Mouse (Mus musculus): ENCODE measurements around the gene Calml4.
A peak's percentile ranks its signal among the peaks of the same experiment; 100 is the strongest.
"Not testable (repeated sequence)": the region's sequence is repeated elsewhere in the genome, so short reads cannot be mapped to it uniquely, and the experiment has no call there.

Gene Calml4

DNA sequence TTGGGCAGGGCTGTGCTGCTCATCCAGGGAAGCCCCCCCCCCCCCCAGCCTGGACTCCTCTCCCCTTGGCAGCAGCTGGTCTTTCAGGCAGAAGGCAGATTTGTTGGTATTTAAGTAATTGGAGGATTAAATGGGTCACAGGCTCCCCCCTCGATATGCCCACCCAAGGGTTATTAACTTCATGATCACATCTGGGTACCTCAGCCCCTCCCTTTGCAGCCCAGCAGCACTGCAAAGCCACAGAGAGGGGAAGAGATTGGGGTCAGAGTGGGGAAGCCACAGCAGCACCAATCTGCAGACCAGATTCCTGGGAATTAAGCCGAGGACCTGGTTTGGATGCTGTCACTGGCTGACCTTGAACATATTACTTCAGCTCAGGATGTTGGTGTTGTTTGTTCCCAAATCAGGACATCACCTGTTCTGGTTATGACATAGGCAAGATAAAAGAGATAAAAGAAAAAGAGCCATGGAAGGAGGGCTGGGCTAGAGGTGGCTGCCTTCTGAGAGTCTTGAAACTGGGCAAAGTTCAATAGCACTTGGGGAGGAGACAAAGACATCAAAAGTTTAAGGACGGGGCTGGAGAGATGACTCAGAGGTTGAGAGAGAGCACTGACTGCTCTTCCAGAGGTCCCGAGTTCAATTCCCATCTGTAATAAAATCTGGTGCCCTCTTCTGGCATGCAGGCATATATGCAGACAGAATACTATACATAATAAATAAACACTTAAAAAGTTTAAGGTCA is 22.0 kb upstream of the Calml4 start:
- peak; percentile 37 for DNase-seq (ENCODE audit: low read depth, low spot score)

DNA sequence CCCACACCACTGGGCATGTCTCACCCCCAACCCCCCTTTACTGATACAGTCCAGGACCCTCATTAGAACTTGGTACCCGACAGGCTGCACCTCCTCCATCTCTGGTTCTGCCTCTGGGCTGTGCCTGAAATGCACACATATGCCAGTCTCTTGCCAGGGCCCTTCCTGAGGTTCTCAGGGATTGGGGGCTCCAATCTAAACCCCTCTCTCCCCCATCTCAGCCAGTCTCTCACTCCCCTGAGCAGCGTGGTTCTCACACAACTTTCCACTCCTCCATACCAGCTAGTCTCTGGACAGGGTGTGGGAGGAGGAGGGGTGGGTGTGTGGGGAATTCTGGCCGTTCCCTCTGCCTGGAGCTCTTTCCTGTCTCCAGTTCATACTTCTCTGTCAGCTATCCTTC is 20.3 kb upstream of the Calml4 start:
- no peak for DNase-seq (ENCODE audit: low read depth, low spot score)

DNA sequence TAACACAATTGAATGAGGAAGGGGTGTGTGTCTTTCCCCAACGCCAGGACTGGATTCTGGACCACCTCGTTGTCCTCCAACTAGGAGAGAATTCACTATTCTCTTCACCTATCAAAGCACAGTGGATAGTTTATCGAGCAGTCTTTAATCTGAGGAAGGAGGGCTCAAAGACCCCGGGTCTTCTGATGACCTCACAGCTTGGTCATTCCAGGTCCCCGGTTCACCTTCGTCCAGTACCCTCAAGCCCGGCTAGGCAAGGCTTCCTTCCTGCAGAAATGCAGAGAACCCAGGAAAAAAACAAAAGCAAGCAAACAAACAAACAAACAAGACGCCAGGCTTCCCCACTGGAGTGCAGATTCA is 19.8 kb upstream of the Calml4 start:
- no peak for DNase-seq (ENCODE audit: low read depth, low spot score)

DNA sequence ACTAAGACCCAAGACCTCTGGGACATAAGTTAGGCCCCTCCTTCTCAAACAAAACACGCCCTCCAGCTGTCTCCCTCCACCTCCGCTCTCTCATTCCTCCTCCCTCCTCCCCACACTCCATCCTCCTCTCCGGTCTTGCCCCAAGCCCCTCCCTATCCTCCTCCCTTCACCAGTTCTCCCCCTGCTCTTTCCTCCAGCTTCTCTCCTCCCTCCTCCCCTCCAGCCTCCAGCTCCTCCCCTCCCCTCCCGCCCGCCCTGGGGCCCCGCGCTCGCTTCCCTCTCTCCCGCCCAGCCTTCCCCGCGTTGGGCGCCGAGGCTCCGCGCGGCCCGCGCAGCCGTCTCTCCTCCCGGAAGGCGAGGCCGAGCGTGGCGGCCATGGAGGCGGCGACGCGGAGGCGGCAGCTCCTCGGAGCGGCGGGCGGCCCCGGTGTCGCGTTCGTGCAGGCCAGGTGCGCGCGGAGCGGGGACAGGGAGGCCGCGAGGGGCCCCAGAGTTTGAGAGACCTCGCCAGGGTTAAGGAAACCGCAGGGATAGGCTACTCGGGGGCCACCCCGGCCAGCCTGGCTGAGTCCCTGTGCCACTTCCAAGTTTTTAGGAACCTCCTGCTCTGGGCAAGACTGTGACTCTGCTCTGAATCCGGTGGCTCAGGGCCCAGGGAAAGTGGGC is 19.2 kb upstream of the Calml4 start, which contains the start of gene Cln6:
Gene Cln6, plus strand, starts transcription at position 280 of the 666 bp plus-strand sequence.
- peak; percentile 60 for DNase-seq (ENCODE audit: low read depth, low spot score)

DNA sequence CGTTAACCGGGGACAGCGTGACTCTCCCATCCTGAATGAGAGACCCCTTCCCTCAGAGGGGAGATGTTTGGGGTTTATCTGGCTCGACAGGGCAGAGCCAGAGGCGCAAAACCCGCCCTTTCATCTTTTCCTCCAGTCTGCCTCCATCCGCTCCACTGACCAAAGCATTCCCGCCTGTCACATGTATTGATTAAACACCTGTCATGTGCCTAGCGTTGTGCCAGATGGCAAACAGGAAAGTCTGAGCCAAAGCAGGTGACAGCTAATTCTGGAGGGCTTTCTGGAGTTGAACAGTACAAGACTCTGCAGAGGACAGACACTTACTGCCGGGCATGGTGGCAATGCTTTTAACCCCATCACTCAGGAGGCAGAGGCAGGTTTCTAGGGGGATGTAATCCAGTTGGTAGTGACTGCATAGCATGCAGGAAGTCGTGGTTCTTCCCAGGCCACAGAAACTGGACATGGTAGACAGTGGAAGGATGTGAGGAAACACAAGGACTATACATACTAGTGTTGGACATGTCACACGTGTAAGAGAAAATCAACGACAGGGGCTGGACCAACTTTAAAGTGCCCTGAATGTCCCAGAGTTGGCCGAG is 18.6 kb upstream of the Calml4 start:
- no peak for DNase-seq (ENCODE audit: low read depth, low spot score)

DNA sequence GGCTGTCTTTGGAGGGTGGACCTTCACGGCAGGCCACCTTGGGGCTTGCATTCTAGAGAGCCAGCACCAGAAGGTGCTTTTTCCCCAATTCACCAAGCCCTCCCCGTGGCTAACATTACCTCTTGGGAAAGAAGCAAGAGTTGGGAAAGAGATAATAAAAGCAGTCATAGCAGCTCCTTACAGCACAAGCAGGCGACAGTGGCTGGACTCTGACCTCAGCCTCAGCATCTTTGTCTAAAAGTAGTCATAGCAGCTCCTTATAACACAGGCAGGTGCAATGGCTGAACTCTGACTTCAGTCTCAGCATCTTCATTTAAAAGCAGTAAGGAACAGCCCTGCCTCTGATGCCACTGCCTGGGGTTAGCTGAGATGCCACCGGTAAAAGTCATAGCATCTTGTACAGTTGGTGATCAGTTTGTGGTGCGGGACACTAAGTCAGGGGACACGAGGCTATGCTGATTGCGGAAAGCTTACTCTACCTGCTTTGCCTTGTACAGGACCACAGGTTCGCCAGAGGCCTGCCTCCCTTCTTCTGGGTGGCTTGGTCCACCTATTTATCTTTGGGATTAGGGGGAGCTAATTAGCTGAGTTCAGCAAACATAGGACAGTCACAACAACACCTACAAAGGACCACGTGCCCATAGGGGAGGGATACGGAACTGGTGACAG is 14.4 kb upstream of the Calml4 start:
- DNase-seq (ENCODE audit: low read depth, low spot score): no peak

DNA sequence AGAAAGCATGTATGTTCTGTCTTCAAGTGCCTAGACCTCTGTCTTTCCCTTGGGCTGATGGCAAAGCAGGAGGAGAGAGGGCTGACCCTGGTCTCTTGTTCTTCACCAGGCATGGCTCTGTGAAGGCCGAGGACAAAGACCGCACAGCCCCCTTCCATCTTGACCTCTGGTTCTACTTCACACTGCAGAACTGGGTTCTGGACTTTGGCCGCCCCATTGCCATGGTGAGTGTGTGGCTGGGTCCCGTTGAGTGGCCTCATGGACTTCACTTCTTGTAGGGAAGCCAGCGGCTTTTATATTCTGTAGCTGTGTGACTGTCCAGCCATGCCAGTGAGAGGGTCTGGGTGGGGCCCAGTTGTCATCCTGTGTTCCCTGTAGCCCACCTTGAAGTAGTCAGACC is 13.4 kb upstream of the Calml4 start:
- DNase-seq (ENCODE audit: low read depth, low spot score): no peak

DNA sequence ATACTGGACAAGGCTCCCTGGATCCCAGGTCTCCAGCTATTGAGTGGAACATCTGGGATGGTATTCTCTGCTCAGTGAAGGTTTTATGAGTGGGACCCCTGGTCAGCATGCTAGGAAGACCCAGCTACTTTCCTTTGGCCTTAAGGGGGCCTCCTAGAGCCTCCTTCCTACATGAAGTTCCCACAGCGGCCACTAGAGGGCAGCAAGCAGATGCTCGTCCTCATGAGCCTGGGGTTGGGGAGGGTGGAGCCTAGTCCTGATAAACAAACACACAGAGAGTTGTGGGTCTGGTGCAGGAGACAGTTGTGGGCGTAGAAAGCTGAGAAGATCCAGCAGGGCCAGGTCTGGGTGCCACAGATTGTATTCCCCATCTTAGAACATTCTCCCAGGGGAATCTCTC is 10.2 kb upstream of the Calml4 start:
- DNase-seq (ENCODE audit: low read depth, low spot score): peak; percentile 72

DNA sequence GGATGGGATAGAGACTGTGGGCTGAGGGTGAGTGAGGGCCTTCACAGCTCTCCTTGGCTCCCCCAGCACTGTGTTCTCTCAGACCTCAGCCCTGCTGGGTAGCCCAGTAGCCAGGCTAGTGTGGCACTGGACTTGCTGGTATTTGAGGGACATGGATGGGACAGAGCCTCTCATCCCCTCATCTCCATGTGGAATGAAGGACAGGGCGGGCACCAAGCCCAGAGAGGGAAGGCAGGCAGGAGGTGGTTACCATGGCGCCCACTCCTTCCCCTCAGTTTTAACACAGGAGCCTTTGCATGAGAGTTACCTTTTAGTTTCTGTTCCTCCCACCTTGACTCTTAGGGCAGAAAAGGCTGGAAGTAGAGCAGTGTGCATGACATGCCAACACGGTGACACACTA is 9.2 kb upstream of the Calml4 start:
- DNase-seq (ENCODE audit: low read depth, low spot score): no peak

DNA sequence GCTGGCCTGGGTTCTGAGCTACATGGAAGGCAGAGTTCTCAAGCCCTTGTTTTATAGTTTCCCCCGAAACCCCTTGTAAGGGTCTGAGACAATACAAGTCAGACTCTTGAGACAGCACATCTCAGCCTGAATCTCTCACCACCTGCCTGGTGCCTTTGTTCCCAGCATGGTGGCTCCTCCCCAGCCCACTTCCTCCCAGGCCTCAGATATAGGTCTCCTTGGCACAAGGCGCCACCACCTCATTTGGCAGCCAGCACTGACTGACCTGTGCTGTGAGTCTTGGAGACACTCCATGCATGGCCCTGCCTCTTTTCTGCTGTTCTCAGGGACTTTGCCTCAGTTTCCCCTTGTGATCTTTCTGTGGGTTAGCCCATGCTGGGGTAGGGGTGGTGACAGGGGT is 6.3 kb upstream of the Calml4 start:
- DNase-seq (ENCODE audit: low read depth, low spot score): no peak

DNA sequence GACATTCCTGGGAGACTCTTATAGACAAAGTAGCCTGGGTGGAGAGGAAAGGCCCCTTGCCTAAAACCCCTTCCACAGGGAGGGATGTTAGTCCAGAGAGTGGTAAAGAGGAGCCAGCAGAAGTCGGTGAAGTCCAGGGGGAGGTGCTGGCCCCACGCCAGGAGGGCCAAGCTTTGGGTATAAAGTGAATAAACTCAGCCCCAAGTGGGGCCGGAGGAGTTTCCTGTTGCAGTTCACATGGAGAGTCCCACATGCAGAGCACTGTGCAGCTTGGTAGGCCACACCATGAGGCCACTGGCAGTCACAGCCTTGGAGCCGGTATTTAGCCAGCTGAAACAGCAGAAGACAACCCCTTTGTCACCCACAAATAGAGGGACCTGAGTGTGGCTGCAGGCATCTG is 3.4 kb upstream of the Calml4 start:
- DNase-seq (ENCODE audit: low read depth, low spot score): no peak

DNA sequence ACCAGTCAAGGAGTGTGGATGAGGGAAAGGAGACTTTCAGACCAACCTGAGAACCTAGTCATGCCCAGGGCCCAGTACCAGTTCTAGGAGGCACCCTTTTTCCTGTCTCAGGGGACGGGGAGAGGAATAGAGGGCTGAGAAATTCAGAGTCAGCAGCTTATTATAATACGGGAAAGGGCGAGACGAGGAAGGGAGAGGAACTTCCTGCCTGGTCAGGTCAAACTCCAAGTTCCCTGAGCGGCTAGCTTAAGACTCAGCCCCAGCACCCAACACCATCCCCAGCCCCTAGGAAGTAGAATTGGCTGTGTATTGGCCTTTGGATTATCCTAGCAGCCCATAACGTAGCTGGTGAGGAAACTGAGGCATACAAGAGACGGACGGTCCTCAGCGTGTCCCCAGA is 664 bp upstream of the Calml4 start:
- no peak for DNase-seq (ENCODE audit: low read depth, low spot score)

DNA sequence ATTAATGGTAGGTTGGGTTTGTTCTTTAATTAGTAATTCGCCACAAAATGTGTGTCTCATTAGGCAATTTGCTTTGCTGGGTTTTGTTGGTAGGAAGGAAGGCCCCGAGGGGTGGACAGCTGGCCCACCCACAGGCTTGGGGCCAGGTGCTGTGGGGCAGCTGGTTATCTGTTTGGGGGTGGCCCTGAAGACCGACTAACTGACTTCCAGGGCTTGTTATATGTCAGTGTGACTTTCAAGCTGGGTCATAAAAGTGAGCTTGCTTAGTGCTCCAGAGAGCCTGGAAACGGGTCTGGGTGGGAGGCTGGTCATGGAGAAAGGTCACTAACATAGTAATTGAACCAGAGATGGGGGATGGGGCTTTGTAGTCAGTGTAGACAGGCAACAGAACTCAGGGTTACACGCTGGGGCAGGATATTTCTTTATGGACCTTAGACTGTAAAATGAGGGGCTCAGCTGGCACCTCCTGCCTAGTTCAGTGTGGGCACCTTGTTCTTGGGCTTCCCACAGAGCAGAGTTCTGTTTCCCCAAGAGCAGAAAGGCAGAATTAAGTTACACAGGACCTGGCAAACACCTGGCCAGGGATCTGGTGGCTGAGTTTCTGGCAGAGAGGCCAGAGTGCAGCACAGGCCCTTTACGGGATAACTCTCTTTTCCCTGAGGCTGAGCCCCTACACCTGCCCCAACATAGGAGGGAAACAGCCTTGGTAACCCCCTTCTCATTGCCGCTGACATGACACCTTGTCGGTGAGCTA is 563 bp downstream of the Calml4 start:
- DNase-seq (ENCODE audit: low read depth, low spot score): no peak

DNA sequence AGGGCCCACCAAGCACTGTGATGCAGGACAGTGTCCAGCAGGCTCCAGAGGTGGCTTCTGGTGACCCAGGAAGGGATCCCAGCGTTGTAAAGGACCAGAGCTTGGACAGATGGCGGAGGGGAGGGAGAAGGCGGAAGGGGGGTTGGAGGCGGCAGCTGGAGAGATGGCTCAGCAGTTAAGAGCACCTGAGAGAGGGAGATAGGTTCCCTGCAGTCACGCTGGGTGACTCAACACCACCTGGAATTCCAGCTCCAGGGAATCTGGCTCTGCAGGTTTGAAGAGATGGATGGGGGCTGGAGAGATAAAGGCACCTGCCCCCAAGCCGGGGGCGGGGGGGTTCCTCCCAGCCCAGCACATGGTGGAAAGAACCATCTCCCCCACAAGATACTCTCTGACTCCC is 2.2 kb downstream of the Calml4 start:
- DNase-seq (ENCODE audit: low read depth, low spot score): not testable (repeated sequence)

DNA sequence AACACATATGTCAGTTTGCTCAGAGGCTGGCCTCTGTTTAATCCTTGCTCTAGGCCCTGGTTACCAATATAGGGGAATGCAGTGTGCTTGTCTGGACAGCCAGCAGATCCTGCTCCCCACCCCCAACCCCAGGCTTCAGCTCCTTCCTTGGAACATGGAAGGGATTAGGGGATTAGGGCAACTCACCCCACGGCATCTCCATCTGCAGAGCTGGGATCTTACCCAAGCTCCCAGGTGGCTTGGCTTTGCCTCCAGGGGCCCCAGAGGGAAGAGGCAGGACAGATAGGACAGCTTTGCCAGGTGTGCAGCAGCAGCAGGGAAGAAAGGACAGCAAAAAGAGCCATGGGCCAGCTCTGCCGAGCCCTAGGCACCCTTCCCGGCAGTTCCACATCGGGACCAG is 3.0 kb downstream of the Calml4 start:
- no peak for DNase-seq (ENCODE audit: low read depth, low spot score)

DNA sequence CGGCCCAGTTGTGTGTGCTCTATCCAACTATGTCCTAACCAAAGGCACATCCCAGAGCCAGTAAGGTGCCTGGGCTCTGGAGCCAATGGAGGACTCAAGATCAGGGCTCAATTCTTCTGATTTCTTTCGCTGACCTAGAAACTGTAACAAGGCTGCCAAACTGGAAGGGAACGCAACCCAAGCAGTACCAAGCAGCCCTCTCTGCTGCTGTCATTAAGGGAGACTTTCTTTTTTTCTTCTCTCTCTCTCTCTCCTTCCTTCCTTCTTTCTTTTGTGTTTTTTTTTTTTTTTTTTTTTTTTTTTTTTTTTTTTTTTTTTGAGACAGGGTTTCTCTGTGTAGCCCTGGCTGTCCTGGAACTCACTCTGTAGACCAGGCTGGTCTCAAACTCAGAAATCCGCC is 11.4 kb downstream of the Calml4 start:
- DNase-seq (ENCODE audit: low read depth, low spot score): not testable (repeated sequence)

DNA sequence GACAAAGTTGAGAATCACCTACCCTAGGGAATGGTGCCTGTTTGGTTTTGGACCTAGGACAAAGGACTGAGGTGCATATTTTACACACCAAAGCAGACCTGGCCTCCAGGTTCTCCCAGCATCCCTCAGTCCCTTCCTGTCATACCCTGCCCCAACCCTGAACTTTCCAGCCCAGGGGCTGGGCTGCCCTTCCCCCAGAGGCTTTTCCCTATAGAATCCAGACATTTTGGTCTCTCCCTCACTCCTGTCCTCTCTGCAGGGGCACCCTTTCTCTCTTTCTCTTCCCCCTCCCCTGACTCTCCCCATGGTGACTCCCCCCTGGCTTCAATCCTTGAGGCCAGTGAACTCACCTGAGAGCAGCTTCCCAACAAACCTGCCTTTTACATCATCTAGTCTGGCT is 12.8 kb downstream of the Calml4 start:
- no peak for DNase-seq (ENCODE audit: low read depth, low spot score)

DNA sequence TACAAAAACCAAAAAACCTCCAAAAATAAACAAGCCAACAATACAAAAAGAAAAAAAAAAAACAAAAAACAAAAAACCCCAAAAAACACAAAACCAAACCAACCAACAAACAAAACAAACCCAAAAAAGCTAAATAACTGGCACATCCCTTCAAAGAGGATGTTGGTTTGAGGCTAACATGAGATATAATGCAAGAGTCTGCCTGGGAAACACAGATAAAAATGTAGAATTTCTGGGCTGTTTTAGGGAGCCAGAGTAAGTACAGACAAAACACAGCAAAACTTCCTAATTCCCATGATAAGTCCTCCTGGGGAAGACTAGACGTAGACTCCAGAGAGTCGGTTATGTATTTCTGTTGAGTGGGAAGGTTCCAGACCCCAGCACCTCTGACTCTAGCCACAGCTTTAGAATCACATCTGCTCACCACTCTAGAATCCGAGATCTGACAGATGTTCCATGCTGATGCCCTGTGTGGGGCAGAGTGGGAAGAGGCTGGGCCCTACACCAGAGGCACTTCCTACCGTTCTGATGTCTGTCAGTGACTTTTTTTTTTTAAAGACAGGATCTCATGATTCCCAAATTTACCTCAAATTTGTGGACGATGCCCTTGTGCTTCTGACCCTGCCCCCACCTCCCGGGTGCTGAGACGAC is 19.2 kb downstream of the Calml4 start:
- DNase-seq (ENCODE audit: low read depth, low spot score): no peak

DNA sequence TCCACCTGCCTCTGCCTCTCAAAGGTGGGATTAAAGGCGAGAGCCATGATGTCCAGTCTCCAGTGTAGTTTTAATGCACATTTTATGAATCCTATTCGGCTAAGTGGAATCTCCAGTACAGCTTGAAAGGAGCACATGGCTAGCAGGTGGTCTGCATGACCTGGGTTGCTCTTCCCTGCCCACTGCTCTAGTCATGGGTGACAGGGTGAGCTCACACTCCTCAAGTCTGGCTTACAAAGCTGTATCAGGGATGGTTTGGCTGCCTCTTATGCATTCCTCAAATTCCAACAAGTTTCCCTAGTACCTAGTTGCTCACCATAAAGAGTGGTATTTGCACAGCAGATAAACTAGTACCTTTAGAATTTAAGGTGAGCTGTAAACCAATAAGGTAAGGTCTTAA is 19.9 kb downstream of the Calml4 start:
- DNase-seq (ENCODE audit: low read depth, low spot score): no peak

DNA sequence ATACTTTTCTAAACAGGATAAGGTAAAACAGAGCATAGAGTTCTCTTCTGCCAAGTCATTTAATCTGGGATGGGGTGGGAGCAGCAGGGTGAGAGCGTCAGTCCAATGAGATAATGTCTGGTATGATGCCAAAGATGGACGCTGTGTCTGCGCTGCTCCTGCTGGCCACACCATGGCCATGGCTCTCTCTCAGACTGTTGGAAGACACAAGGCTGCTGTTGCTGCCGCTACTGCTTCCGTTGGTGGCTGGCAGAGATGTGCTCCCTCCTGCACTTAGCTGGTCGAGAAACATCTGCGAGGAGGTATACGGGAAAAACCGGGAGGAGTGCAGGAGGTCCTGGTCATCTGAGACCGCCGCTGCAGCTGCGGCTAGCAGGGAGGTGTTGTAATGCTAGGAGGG is 24.0 kb downstream of the Calml4 start:
- DNase-seq (ENCODE audit: low read depth, low spot score): no peak

DNA sequence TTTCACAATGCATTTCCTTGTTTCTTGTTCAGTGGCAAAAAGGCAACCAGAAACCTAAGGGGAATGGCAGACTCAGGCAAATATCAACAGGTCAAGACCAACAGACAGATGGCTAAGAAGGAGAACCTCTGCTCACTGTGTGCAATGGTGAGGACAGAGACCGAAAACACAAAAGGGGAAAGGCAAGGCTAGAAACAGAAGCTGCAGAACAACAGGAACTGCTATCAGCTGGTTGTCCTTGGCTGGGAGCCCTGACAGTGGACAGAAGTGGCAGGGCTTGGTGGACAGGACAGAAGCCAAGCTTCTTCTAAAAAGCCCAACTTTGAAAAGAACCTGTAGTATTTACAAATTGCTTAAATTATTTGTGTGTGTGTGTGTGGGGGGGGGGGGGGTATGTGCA is 36.6 kb downstream of the Calml4 start:
- no peak for DNase-seq (ENCODE audit: low read depth, low spot score)

All from retina, adult 2 months (tissue).